Mouse (Mus musculus) midbrain, embryonic 13.5 days (tissue): Measurements from ENCODE around the gene Brd3. TPM values are rescaled to one million over a fixed set of nuclear protein-coding genes. Genes with fewer than 3 reads are reported as not detected.
A peak's percentile ranks its signal among the peaks of the same experiment; 100 is the strongest.

ENCODE experiments used
- ATAC-seq: fragments of 200-750 bp; cut with Nextera tagmentation; 2 replicates; pipeline ENCODE4 v1.8.0; 2017; ENCODE audit warnings: mild to moderate bottlenecking, moderate TSS enrichment, moderate library complexity
- H3K27ac ChIP-seq: fragments of 300-500 bp; sonication (generic); 2 replicates; pipeline ENCODE4 v1.5.1; 2015; ENCODE audit warnings: inconsistent platforms, mild to moderate bottlenecking, moderate library complexity
- H3K27me3 ChIP-seq: fragments of 300-500 bp; sonication (generic); 2 replicates; pipeline ENCODE4 v1.6.1; 2015; ENCODE audit warnings: mild to moderate bottlenecking, inconsistent platforms
- H3K36me3 ChIP-seq: fragments of 300-500 bp; sonication (generic); 2 replicates; pipeline ENCODE4 v1.6.1; 2015; ENCODE audit warnings: mild to moderate bottlenecking, inconsistent platforms
- H3K4me1 ChIP-seq: fragments of 300-500 bp; sonication (generic); replicated peaks from 2 replicates; pipeline ENCODE4 v1.6.1; 2015; ENCODE audit warnings: inconsistent platforms
- H3K4me2 ChIP-seq: fragments of 300-500 bp; sonication (generic); replicated peaks from 2 replicates; pipeline ENCODE4 v1.6.1; 2015; ENCODE audit warnings: moderate library complexity, mild to moderate bottlenecking, inconsistent platforms
- H3K4me3 ChIP-seq: fragments of 300-500 bp; sonication (generic); replicated peaks from 2 replicates; pipeline ENCODE4 v1.5.1; 2015; ENCODE audit warnings: mild to moderate bottlenecking, inconsistent platforms
- H3K9ac ChIP-seq: fragments of 300-500 bp; sonication (generic); replicated peaks from 2 replicates; pipeline ENCODE4 v1.6.1; 2015; ENCODE audit warnings: mild to moderate bottlenecking, inconsistent platforms
- H3K9me3 ChIP-seq: fragments of 300-500 bp; sonication (generic); 2 replicates; pipeline ENCODE4 v1.6.1; 2016; ENCODE audit warnings: mild to moderate bottlenecking, inconsistent platforms
- WGBS: fragments of 180-500 bp; shearing (Covaris S2); methylation state at CpG from one replicate; pipeline ENCODE4 v1.1.7; 2015; 5-methylcytosine and 5-hydroxymethylcytosine counted together
- polyA plus RNA-seq: library from polyadenylated mRNA; unstranded; fragments of >200 nt; fragmentation: Nextera tagmentation; extraction: Ambion mirVana; gene quantifications from 2 replicates; pipeline ENCODE4 v1.2.1, GENCODE M21; 2015

Brd3 gene
- polyA plus RNA-seq, 1 experiment from 2014 or later, result 145 TPM

DNA sequence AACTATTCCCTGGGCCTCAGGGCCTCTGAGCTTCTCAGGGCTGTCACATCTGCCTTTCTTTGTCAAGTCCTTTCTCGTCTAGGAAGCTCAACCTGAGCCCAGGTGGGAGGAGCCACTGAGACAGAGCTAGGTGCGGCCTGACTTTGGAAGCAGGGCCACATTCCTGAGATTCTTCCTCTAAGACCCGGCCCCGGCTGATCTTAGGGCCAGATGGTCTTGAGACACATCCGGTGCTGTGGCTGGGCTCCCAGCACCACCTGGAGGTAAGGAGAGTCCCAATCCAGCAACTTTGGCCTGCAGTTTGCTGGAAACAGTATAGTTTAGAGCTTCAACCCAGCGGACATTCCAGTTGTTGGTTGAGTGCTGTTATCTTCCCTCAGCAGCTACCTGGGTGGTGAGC lies 1.9 kb downstream of the Brd3 start:
- Histone ChIP-seq H3K9me3 (no peaks in the 10 kb centered on the region), H3K4me3 (no peak overlapping the region), H3K4me1 (no peaks in the 10 kb centered on the region), H3K27me3 (no peaks in the 10 kb centered on the region), H3K9ac (no peak overlapping the region; the same call in 1 of the 2 replicates), H3K4me2 (no peak overlapping the region), H3K36me3 (no peaks in the 10 kb centered on the region), H3K27ac (no peak overlapping the region)
- no peak for ATAC-seq
- 13% methylated on average over 6 of the region's 6 CpGs for WGBS

DNA sequence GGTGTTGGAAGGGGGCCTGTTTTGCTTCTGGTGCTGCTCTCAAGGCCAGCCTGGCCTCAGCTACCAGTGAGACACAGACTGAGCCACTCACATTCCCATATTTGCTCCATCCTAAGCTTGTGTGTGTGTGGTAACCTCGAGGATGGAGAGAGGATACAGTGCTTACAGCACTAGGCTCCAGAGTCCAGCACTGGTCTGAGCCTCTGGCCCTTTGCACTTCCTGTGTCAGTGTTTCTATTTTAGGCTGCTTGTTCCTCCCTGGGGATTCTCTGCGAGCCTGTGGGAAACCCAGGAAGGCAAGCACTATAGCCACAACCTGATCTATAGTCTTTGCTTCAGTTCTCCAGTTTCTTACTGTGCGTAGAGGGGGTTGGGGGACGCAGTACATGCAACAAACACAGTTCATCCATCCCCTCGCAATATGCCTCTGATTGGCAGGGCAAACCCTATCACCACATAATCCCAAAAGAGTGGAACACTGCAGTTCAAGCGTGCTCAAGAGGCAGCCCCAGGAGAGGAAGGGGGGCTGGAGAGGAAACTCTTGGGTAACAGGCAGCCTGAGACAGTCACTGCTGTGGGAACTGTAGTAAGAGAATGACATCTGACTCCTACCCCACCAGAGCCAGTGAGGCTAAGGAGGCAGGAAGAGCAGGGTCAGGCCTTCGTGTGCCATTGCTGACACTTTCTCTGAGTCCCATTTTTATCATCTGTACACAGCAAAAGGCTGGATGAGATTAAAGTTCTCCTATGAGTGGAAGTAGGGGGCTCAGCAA lies 3.2 kb downstream of the Brd3 start:
- no peaks in the 10 kb centered on the region for H3K9me3 ChIP-seq
- no peaks in the 10 kb centered on the region for H3K36me3 ChIP-seq
- no peak overlapping the region for H3K4me3 ChIP-seq
- H3K4me1 ChIP-seq, result no peaks in the 10 kb centered on the region
- H3K27me3 ChIP-seq, result no peaks in the 10 kb centered on the region
- no peak overlapping the region for H3K9ac ChIP-seq
- 72% methylated on average over 7 of the region's 7 CpGs for WGBS
- no peak overlapping the region for H3K27ac ChIP-seq
- ATAC-seq, result no peak
- no peak overlapping the region for H3K4me2 ChIP-seq

DNA sequence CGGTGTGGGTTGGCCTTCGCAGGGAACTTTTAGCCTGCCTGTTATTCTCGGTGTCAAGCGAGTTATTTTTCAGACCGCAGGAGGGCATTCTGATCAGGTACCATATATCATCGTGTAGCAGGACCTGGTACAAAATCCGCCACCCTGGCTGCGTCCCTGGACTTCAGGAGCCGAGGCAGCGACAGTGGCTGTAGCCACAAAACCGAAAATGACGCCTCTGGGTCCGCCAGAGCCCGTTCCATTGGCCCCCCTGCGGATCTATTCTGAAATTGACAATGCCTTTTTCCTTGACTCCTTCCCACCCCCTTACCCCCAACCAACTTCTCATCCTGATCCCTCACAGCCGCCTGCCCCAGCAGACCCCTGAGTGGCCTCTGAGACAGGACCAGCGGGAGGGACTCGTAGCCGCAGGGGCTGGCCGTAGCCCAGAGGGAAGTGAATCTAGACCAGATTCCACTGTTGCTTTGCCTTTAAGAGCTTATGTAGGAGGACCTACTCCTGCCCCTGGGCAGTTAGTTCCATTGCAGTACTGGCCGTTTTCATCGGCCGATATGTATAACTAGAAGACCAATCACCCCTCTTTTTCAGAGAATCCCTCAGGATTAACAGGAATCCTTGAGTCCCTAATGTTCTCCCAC lies 11.0 kb downstream of the Brd3 start:
- peaks cover 14% of the 10 kb centered on the region for H3K4me1 ChIP-seq
- peak overlapping the region; percentile 53; the same call in 1 of the 2 replicates for H3K9ac ChIP-seq
- H3K9me3 ChIP-seq, result no peaks in the 10 kb centered on the region
- no peaks in the 10 kb centered on the region for H3K36me3 ChIP-seq
- H3K27me3 ChIP-seq, result no peaks in the 10 kb centered on the region
- no peak for ATAC-seq
- WGBS, result 27% methylated on average over 23 of the region's 23 CpGs
- H3K27ac ChIP-seq, result no peak overlapping the region
- peak overlapping the region; percentile 64 for H3K4me2 ChIP-seq
- peak overlapping the region; percentile 31 for H3K4me3 ChIP-seq

GRCm38 (mm10) chr2:27493971-27494370 lies 13.5 kb downstream of the Brd3 start:
- no peak for ATAC-seq
- H3K27me3 ChIP-seq, result no peaks in the 10 kb centered on the region
- H3K4me2 ChIP-seq, result no peak overlapping the region
- no peak overlapping the region for H3K27ac ChIP-seq
- peaks cover 14% of the 10 kb centered on the region for H3K4me1 ChIP-seq
- no peaks in the 10 kb centered on the region for H3K36me3 ChIP-seq
- 92% methylated on average over 3 of the region's 3 CpGs for WGBS
- H3K4me3 ChIP-seq, result no peak overlapping the region
- no peak overlapping the region for H3K9ac ChIP-seq
- H3K9me3 ChIP-seq, result no peaks in the 10 kb centered on the region

GRCm38 (mm10) chr2:27490939-27491338 lies 16.5 kb downstream of the Brd3 start:
- 90% methylated on average over 2 of the region's 2 CpGs for WGBS
- no peak overlapping the region for H3K27ac ChIP-seq
- H3K27me3 ChIP-seq, result no peaks in the 10 kb centered on the region
- no peak overlapping the region for H3K9ac ChIP-seq
- ATAC-seq, result no peak
- H3K4me1 ChIP-seq, result peaks cover 2% of the 10 kb centered on the region
- no peak overlapping the region for H3K4me3 ChIP-seq
- no peak overlapping the region for H3K4me2 ChIP-seq
- H3K36me3 ChIP-seq, result no peaks in the 10 kb centered on the region
- H3K9me3 ChIP-seq, result no peaks in the 10 kb centered on the region

DNA sequence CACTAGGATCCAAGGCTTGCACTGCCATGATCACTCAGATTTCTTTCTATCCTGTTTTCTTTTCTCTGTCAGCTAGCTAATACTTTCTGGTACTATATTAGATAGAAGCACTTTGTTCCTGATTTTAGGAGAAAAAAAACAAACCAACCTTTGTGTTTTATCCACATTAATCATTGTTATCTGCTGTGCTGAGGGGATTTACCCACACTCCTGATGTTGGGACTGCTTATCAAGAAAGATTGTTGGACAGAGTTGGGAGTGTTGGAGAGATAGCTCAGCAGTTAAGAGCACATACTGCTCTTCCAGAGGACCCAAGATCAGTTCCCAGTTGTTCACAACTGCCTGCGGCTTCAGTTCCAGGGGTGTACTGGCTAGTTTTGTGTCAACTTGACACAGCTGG lies 19.1 kb downstream of the Brd3 start:
- H3K4me3 ChIP-seq, result no peak overlapping the region
- H3K9me3 ChIP-seq, result no peaks in the 10 kb centered on the region
- no peaks in the 10 kb centered on the region for H3K4me1 ChIP-seq
- no peak for ATAC-seq
- no peak overlapping the region for H3K27ac ChIP-seq
- WGBS, result 96% methylated on average over 1 of the region's 1 CpGs
- no peak overlapping the region for H3K9ac ChIP-seq
- no peak overlapping the region for H3K4me2 ChIP-seq
- H3K36me3 ChIP-seq, result no peaks in the 10 kb centered on the region
- no peaks in the 10 kb centered on the region for H3K27me3 ChIP-seq

DNA sequence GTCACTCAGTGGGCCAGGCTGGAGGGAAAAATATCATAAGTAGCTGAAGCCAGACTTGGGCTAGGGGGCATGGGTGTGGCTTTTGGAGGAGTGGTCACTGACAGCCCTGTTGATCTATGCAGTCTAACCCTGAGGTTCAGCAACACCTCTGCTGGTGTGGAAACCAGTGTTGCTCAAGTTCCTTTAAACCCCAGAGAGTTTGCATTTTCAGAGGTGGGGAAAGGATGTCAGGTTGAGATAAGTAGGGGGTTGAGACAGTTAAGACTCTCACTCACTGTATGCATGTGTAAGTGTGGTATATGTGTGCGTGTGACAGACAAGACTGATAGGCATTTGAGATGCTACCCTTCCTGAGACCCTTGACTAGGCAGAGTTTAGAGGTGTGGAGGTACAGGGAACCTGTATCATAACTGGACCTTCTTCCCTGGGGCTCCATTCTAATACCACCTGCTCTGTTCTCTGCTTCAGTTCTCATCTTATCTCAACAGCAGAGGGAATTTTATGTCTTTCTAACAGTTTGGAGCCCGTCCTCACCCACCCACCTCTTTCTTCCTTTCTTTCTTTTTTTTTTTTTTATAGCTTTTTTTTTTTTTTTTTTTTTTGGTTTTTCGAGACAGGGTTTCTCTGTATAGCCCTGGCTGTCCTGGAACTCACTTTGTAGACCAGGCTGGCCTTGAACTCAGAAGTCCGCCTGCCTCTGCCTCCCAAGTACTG lies 20.0 kb downstream of the Brd3 start:
- Histone ChIP-seq H3K4me1 (no peaks in the 10 kb centered on the region), H3K27ac (no peak overlapping the region), H3K4me2 (no peak overlapping the region), H3K9ac (no peak overlapping the region), H3K4me3 (no peak overlapping the region), H3K9me3 (no peaks in the 10 kb centered on the region), H3K36me3 (no peaks in the 10 kb centered on the region), H3K27me3 (no peaks in the 10 kb centered on the region)
- WGBS, result 75% methylated on average over 3 of the region's 4 CpGs
- ATAC-seq, result no peak

- Histone ChIP-seq H3K9me3 (no peaks in the 10 kb centered on the region), H3K27ac (no peak overlapping the region), H3K9ac (no peak overlapping the region), H3K4me2 (no peak overlapping the region), H3K4me1 (no peaks in the 10 kb centered on the region), H3K36me3 (no peaks in the 10 kb centered on the region), H3K27me3 (no peaks in the 10 kb centered on the region), H3K4me3 (no peak overlapping the region)
- ATAC-seq, result no peak
- 79% methylated on average over 4 of the region's 4 CpGs for WGBS
Observed at GRCm38 (mm10) chr2:27486725-27487124, 20.7 kb downstream of the Brd3 start.

DNA sequence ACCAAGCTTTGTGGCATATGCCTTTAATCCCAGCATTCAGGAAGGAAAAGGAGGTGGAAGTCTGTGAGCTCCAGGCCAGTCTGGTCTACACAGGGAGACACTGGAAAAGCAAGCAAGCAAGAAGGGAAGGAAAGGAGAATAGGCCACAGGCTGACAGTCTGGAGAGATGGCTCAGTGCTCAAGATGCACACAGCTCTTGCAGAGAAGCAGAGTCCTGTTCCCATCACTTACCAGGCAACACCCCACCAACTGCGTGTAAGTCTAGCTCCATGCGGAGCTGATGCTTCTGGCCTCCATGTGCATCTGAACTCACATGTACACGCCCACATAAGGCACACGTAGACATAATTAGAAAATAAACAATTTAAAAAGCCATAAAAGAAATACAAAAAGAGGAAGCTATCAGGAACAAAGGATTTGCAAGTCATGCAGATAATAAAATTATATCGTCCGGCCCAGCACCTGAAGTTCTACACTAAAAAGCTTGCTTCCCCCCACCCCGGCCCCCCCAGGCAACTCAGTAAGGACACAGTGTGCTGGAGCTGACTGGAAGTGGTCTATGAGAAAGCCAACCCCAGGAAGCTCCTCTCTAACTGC lies 25.1 kb downstream of the Brd3 start:
- 82% methylated on average over 7 of the region's 7 CpGs for WGBS
- Histone ChIP-seq H3K4me3 (no peak overlapping the region), H3K27ac (no peak overlapping the region), H3K27me3 (no peaks in the 10 kb centered on the region), H3K36me3 (no peaks in the 10 kb centered on the region), H3K4me2 (no peak overlapping the region), H3K4me1 (no peaks in the 10 kb centered on the region), H3K9ac (no peak overlapping the region), H3K9me3 (no peaks in the 10 kb centered on the region)
- no peak for ATAC-seq

DNA sequence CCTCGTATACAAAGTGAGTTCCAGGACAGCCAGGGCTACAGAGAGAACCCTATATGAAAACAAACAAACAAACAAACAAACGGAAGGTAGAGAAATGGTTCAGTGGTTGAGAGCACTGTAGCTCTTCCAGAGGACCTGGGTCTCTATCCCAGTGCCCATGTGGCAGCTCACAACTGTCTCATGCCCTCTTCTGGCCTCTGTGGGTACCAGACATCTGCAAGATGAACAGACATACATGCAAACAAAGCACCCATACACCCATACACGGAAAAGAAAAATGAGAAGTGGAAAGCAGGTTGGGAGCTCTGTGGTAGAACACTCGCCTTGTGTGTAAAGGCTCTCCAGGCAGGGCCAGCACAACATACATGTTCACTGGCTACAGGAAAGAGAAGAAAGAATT lies 27.1 kb downstream of the Brd3 start:
- H3K9me3 ChIP-seq, result no peaks in the 10 kb centered on the region
- no peak overlapping the region for H3K9ac ChIP-seq
- 80% methylated on average over 4 of the region's 4 CpGs for WGBS
- no peak for ATAC-seq
- H3K27me3 ChIP-seq, result no peaks in the 10 kb centered on the region
- H3K27ac ChIP-seq, result no peak overlapping the region
- no peak overlapping the region for H3K4me3 ChIP-seq
- H3K4me1 ChIP-seq, result peaks cover 8% of the 10 kb centered on the region
- H3K4me2 ChIP-seq, result no peak overlapping the region
- no peaks in the 10 kb centered on the region for H3K36me3 ChIP-seq

GRCm38 (mm10) chr2:27479821-27480220 lies 27.6 kb downstream of the Brd3 start:
- no peak overlapping the region for H3K27ac ChIP-seq
- ATAC-seq, result no peak
- no peaks in the 10 kb centered on the region for H3K27me3 ChIP-seq
- peaks cover 8% of the 10 kb centered on the region for H3K4me1 ChIP-seq
- no peak overlapping the region for H3K4me2 ChIP-seq
- WGBS, result 81% methylated on average over 4 of the region's 4 CpGs
- H3K9ac ChIP-seq, result no peak overlapping the region
- no peaks in the 10 kb centered on the region for H3K36me3 ChIP-seq
- no peaks in the 10 kb centered on the region for H3K9me3 ChIP-seq
- no peak overlapping the region for H3K4me3 ChIP-seq
